Mouse (Mus musculus): ENCODE data around the gene Tiprl.

Tiprl gene

DNA sequence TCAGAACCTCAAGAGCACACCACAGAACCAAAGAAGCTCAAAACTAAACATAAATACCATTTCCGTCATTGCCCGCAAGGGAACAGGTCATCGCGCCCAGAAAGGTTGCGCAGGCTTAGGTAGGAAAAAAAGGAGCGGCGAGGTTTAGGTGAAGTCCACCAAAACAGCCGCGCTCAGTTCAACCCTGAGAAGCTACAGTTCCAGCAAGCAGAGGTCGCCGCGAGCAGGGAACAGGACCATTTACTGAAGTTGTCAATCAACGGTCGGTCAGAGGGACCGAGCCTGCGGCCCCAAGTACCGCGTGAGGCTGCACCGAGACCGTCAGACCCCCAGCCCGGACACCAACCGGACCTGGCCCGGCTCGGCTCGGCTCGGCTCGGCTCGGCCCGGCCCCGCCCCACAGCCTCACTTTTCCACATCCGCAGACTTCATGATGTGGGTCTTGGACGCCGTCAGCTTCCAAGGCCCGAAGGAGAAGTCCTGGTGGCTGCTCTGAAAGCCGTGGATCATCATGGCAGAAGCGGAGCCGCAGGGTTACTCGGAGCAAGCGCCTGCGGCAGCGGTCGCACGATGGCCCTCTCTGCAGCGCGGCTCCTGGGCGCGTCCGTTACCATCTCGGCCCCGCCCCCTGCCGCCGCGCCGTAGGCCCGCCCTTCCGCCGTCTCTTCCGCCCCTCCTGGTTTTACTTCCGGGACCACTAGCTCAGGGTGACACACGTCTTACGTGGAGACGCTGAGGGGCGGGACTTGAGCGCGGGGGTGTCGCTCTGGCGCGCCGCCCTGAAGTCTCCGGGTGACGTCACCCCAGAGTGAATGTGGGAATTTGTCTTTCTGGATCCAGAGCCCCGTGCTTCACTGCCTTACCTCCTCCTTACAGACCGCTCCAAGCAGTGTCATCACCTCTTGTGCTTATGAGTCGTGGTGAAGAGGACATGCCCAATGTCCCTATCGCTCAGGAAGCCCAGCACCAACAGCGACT lies at the start of gene Tiprl:
Gene Tiprl, minus strand, starts transcription at position 676 of the 978 bp plus-strand sequence.
- DNase-seq (ENCODE audit: low spot score in 2 of 2), result peak; percentile 90 to 95

DNA sequence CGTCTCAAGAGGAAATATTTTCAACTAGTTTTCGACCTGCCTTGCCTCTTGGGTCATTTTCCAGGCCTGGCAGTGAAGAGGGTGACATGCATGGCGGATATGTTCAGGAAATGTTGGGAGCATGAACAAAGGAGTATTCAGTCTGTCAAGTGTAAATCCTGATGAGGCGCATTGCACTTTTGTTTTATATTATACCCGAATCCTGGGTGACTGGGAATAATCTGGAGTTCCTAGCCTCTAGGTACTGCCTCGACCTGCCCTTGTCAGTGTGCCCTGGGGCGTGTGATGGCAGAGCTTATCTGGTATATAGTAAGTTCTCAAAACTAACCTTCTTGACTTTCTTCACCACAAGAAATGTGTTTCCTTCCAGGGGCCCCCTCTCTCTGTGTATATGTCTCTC lies 47.3 kb upstream of the Tiprl start:
- DNase-seq (ENCODE audit: low spot score in 2 of 2), result no peak

DNA sequence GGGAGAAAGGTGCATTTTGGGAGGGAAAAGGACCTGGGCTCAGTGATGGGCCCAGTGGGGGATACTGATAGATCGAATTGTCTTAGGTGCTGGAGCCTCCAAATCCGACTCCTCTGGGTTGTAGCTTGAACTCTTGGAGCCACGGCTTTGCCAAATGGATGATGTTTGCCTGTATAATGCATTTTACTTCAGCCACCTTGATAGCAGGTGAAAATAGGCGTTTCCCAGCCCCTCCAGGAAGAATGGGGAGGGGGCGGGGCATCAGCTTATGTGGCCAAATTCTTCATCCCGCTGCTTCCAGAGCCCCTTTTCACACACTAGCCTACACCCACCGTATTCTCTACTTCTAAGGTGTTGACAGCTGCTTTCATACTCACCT lies 46.2 kb upstream of the Tiprl start:
- no peak for DNase-seq (ENCODE audit: low spot score in 2 of 2)

DNA sequence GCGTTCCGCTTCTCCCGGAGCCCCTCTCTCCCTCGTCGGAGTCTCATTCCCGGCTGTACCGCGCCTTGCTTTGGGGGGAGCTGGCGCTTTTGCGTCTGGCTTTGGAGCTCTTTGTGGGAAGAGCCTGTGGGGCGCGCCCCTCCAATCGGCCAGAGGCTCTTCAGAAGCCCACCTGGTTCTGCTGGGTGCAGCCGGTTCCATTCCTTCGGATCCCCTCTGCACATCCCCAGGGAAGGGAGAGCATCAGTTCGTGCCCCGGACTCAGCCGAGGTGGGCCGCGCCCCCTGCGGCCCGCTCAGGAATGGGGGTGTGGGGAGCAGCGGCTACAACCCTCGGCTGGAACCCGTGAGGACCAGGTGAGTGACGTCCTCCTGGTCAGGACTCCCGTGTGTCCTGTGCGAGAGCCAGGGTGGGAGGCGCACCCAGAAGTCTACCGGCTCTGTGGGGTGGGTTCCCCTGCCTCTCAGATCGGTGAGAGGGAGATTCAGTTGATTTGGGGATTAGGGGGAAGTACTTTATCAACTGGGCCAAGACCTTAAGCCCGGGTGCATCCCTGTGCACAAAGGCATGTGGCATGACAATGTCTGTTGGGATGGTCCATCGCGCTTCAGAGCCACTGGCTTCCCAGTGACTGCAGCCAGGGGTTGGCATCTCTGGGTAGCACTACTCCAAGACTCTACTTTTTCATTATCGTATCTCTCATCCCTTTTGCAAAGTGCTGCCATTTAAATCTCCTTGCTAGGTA lies 45.6 kb upstream of the Tiprl start:
- DNase-seq (ENCODE audit: low spot score in 2 of 2), result no peak

DNA sequence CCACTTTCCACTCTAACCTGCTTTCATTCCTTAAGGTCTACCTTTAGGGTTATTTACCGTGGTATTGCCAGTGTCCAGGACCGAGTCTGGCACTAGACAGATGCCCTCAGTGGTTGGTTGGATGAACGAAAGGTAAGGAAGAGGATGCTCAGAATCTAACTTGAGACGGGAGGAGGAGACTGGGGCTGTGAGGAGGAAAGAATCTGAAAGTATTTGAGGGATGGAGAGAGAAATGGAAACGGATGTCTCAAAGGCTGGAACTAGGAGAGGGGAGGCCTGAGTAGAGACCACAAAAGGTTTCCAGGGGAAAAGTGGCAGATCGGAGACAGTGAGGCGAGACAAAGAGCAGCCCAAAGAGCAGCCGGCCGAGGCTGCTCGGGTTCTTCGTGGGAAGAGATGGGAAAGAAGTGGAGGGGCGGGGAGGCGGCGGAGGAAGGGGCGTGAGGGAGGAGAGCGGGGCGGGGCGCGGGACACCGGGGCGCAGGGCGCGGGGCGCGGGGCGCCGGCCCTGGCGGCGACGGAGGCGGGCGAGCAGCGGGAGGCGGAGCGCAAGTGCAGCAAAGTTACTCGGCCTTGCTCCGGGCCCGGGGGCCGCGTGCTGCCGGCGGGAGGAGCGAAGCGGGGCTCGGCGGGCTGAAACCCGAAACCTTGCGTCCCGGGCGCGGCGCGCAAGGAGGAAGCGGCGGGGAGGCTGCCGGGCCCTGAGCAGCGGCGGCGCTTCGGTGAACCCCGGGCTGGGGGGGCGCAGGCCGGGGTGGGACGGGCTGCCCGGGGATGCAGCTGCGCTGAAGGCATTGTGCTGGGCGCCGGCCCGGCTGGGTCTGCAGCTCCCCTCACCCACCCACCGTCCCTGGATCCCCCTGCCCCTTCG lies 44.8 kb upstream of the Tiprl start:
- peak in 1 of 2 experiments; percentile 26 for DNase-seq (ENCODE audit: low spot score in 2 of 2)

DNA sequence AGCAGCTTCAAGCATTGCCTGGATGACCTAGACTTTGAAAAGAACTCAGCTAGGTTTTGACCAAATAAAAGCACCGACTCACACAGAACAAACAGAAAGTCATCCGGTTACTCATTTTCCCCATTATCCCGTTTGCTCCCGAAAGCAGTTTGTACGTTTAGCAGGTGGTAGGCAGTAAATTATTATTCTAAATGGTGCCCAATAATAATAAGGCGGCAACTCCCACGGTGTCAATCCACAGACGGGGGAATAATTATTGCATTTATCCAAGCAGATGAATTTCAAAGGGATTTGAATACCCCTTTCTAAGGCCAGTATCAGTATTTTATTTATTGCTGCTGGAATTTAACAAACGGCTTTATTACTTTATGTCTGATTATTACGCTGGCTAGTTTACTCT lies 43.9 kb upstream of the Tiprl start:
- DNase-seq (ENCODE audit: low spot score in 2 of 2), result no peak

DNA sequence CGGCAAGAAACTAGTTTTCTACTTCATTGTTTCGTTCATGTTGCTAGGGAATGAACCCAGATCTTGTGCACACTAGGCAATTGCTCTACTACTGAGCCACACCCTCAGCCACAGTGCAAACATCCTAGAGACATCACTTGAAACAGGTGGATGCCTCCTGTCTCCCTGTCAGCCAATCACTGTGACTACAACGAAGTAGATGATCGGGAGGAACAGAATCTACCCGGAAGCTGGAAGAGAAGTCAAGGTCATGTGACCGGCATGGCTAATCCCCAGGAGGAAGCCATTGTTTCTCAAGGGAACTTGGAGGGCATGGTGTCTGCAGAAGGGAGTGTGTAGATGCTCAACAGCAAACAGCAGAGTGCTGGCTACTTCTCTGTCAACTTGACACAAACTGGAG lies 38.1 kb upstream of the Tiprl start:
- DNase-seq (ENCODE audit: low spot score in 2 of 2), result no peak

DNA sequence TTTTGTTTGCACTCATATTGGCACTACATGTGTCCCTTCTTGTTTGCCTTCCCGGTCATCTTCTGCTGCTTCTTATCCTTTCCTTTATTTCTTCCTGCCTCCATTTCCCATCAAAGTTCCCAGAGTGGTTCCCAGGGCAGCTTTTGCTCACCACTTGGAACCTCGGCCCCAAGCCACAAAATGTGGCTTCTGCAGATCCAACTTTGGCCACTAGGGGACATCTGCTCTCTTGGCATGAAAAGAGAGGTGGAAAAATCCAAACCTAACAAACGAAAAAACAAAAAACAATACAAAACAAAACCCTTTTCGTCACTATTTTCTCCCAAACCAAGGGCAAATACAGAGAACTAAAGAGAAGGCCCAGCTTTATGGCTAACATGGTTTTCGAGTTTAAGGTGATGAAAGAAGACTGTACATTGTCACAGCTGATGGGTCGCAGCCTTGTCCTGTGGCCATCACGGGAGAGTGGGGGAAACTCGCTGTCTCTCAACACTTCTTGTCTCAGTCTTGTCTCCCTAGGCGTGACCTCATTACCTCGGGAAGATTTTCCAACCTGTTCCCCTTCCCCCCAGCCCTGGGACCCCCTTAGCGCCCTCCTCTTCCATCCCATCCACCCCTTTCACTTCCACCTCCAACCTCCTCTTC lies 15.4 kb upstream of the Tiprl start:
- DNase-seq (ENCODE audit: low spot score in 2 of 2), result peak; percentile 13 to 32

DNA sequence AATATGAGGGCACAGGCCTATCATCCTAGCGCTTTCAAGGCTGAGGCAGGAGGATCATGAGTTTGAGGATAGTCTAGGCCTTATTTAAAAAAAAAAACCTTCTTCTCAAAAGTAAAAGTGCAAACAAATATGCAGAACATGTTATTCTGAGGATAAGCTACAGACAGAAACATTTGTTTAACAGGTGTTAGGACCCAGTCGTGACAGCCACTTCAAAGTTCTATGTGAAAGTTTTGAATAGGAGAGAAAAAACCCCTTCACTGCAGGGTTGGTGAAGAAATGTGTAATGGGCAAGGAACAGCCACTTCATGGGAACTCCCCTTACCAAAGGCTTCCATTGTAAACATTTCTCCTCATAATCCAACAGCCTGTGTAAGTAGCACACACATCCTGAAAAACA lies 13.8 kb upstream of the Tiprl start:
- DNase-seq (ENCODE audit: low spot score in 2 of 2), result no peak

DNA sequence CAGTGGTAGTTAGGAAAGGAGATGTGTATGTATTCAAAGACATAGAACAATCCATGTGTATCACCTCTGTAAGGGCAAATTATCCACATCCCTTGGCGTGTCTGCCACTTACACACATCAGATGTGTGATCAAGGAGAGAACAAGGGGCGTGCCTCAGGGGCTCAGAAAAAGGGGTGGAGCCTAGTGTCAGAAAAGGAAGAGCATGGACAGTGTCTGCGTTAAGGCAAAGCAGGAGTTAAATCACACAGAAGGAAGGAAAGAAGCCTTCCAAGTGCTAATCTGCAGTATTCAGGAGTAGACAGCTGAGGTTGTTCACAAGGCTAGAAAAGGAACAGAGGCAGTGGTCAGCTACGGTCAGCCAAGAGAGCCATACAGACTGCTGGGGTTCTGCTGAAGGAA lies 12.0 kb upstream of the Tiprl start:
- DNase-seq (ENCODE audit: low spot score in 2 of 2), result no peak

DNA sequence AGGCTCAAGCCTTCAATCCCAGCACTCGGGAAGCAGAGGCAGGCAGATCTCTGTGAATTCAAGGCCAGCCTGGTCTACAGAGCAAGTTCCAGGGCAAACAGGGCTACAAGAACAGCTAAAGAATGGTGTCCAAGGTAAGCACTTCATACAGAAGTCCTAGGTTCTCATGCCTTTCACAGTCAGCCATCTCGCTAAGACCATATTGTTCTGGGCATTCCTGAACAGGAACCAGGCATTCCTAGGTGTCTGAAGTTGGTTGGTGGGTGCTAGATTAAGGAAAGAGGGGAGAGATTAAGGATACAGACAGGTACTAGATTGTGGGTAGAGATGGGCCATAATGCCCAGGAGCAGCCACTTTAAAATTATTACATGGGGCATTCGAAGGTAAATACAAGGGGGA lies 11.0 kb upstream of the Tiprl start:
- DNase-seq (ENCODE audit: low spot score in 2 of 2), result no peak

DNA sequence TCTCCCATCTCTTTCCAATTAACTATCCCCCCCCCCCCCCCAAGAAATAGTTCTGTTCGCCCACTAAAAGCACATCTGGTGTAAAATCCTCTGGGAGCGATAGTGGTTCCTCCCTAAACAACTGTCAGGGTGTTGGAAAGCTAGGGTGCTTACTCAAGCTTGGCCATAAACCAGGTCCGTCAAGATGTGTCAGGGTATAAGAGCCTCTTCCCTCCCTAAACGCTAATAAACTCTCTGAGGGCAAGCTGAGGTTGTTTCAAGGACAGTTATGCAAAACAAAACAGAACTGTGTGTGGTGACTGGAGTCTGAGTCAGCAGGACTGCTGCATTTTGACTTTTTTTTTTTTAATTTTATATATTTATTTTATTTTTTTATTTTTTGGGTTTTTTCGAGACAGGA lies 10.3 kb upstream of the Tiprl start:
- no peak for DNase-seq (ENCODE audit: low spot score in 2 of 2)

DNA sequence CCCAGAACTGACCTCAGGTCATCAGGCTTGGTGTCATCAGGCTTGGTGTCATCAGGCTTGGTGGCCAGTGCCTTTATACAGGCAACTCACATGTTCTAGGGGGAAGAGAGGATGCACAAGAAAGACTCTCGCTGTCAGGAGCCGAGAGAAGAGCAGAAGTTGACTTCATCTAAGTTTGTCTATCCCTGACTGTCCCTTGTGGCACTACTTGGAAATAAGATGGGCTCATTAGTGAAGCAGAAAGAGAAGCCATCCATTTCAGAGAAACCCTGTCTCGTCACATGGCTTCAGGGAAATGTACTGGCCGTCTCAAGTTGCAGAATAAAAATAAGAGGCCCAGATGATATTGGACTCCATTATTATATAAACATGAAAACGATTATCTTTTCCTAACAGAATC lies 9.8 kb upstream of the Tiprl start:
- no peak for DNase-seq (ENCODE audit: low spot score in 2 of 2)

DNA sequence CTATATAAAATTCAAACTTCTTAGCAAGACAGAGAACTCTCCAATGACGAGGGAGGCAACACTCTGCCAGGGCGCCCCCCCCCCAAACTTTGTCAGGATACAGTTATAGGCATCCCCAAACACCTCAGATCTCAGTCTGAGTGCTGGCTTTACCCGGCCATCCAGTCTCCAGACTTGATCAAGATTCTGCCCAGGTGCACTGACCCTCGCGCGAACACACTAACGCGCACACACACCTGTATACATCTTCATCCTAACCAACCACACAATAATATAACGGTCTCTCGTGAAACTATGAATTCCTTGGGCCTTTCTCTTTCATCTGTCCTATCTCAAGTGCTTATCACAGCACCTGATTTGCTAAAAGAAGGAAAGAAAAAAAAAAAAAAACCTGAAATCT lies 950 bp downstream of the Tiprl start:
- DNase-seq (ENCODE audit: low spot score in 2 of 2), result no peak

DNA sequence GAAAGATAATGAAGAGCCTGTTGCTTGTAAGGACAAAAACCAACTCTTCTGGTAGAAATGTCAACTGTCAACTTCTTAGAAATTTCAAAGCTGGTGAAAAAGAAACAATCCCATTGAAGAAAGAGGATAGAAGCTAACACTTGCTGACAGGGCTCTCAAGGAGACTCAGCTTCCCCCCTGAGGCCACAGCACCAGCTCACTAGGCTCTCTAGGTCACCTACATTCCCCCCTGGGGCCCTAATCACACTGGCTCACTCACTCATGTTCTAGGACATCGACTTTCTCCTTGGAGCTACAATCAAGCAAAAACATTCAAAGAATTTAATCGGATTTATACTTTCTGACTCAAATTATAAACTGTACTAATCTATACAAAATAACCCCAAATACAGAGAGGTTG lies 3.0 kb downstream of the Tiprl start:
- no peak for DNase-seq (ENCODE audit: low spot score in 2 of 2)

DNA sequence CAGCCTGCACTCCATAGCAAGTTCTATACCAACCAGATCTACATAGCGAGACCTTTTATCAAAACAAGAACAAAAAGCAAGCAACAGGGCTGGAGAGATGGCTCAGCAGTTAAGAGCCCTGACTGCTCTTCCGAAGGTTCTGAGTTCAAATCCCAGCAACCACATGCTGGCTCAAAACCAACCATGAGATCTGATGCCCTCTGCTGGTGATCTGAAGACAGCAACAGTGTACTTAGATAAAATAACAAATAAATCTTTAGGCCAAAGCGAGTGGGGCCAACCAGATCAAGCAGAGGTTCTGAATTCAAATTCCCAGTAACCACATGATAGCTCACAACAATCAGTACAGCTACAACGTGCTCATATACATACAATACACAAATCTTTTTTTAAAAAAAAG lies 6.1 kb downstream of the Tiprl start:
- no peak for DNase-seq (ENCODE audit: low spot score in 2 of 2)

DNA sequence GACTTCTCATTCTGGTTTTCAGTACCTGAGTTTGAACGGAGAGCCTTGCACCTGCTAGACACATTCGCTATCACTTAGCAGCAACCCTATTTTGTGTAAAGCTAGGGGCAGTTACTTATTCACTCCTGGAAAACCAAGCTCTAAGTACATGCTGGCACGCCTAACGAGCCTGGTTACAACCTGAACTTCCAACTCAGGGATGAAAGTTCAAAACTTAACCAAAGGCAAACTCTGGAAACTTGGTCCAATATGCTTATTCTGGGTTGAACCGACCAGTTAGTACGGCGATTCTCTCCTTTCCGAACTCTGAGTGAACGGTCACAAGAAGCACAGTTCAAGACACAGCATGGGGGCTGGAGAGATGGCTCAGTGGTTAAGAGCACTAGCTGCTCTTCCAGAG lies 7.2 kb downstream of the Tiprl start:
- DNase-seq (ENCODE audit: low spot score in 2 of 2), result no peak

DNA sequence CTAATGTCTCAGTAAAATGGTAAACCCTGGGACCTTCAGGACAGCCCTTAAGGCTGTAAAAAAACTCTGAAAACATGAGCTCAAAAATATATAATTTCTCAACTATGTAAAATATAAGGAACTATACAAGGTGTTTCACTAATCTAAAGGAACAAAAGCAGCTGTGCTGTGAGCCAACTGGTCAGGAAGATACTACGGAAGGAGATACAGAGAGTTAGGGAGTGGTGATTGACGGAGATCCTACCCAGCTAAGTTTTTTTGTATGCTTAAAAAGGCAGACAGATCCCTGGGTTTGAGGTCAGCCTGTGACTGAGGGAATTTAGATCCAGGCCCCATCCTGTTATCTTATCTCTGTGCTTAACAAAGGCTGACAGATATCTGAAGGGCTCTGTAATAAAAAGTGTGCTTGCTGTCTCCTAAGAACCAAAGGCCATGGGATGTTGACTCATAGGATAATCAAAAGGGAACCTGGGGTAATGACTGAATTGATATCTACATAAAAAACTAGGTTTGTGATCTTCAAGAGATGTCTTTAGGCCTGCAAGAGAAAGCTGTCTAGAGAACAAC lies 19.7 kb downstream of the Tiprl start:
- no peak for DNase-seq (ENCODE audit: low spot score in 2 of 2)

DNA sequence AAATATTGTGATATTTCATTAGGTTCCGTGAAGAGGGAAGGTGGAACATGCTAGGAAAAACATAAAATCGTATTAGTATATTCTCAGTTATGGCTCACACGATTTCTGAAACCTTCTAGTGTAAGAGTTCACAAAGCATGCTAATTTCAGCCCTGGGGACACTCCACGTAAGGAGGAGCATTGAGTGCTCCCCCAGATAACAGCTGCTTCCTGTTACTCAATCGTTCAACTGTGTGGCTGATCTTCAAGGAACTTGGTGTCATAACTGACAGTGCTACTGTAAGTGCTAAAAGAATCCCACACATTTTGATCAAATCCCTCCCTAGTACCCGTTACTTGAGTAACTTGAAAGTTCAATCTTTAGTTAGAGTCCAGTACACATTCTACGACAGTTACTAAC lies 21.0 kb downstream of the Tiprl start:
- DNase-seq (ENCODE audit: low spot score in 2 of 2), result no peak

DNA sequence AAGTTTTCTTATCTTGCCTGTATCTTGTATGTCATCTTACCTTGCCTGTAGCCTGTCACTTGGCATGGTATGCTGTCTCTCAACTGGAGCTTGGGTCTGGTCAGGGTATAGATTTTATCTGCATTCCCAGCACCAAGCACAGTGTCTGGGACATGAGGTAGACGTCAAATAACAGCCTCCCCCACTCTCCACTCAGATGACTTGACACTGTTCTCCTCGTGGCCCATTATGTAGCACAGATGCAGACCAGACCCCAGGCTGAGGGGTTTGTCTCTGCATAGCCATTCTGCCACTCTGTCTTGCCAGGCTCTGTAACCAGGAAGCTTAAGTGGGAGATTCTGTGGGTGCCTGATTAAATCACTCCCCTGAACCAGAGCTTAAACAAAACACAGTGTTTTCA lies 31.2 kb downstream of the Tiprl start:
- DNase-seq (ENCODE audit: low spot score in 2 of 2), result no peak

DNA sequence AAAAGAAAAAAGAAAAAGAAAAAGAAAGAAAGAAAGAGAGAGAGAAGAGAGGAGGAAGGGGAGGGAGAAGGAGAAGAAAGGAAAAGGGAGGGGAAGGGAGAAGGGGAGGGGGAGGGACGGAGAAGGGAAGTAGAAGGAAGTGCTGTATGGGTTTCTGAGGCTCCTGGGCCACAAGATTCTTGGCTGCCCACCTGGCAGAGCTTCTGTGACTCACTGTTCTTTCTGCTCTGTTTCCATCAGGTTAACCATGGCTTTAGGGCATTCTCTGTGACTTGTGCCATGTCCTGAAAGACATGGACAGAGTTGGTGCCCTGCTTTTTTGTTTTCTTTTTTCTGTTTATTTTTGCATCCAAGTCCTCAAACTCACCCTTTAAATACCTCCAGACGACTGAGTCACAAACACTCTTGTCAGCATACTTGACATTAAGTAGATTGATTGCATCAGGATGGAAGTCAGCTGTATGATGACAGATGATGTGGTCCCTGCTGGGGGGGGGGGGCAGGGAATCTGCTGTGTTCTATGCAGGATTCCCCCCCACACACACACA lies 33.2 kb downstream of the Tiprl start:
- no peak for DNase-seq (ENCODE audit: low spot score in 2 of 2)

Data from spleen, postnatal 14 days (tissue).